ENCODE assay signal across 8 mouse cellular contexts in the genomic region with DNA sequence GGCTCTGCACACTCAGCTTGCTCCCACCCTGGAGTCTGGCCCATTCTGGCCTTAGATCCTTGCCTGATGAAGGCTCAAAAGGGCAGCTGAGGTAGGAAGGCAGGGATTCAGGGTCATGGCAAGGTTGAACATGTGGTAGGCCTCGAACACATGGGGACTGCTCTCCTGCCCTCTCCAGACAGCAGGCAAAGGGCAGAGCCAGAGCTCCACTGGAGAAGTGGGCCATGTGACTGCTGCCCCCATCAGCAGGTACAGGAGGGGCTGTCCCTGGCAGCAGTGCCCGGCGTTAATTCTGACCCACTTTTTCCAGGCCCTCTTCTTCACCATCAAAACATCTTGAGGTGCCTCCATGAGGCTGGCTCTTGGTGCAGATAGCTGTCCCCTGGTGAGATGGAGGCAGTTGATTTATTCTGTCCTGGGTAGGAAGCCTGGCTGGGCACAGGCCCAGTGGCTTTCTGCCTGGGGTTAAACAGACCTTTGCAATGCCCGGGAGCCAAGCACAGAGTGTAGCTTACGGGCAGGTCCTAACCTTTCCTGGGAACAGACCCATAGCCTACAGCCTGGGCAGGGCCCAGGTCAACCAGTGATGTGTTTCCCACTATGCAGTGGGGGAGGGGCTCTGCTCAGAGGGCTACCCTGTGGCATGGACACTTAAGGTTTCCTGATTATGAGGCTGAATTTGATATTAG. TPM values are rescaled to one million over a fixed set of nuclear protein-coding genes. Genes with fewer than 3 reads are reported as not detected.
DNase-seq lines count a peak whose midpoint lies in the region; ATAC-seq and TF ChIP-seq lines count a peak whose summit lies in the region.

No protein-coding gene starts in this region.

- no peak for ATAC-seq in G1E (ENCODE audit: extremely low read depth, insufficient number of reproducible peaks, low FRiP score, poor library complexity, severe bottlenecking)
- ATAC-seq in forebrain, embryonic 13.5 days = no peak
- ATAC-seq in limb, embryonic 13.5 days (ENCODE audit: low FRiP score, low read depth) = no peak
- ATAC-seq in stomach, postnatal 0 days (ENCODE audit: low FRiP score, low TSS enrichment) = no peak

- no peak for DNase-seq in heart, embryonic 10.5 days (ENCODE audit: low spot score)
- no peak for DNase-seq in heart, postnatal 36 days
- no peak for DNase-seq in G1E (ENCODE audit: low spot score)
- DNase-seq in stomach, postnatal 0 days (ENCODE audit: low spot score) = no peak
- DNase-seq in right cerebral cortex, adult 2 months (ENCODE audit: low spot score in 2 of 2) = no peak
- DNase-seq in lung, adult 18-20 months = no peak

- peak overlapping the region; percentile 95; the same call in 1 of the 2 replicates for H3K27ac ChIP-seq in heart, embryonic 10.5 days
- H3K27ac ChIP-seq in forebrain, embryonic 13.5 days = no peak overlapping the region
- H3K27ac ChIP-seq in limb, embryonic 13.5 days = peak overlapping the region; percentile 6; the same call in 1 of the 2 replicates
- H3K27ac ChIP-seq in stomach, postnatal 0 days (replicated peaks) = peak overlapping the region; percentile 70; the same call in 1 of the 2 replicates

- peaks cover 74% of the 10 kb centered on the region for H3K4me1 ChIP-seq in heart, embryonic 10.5 days
- peaks cover 72% of the 10 kb centered on the region for H3K4me1 ChIP-seq in G1E (ENCODE audit: insufficient read depth, low read depth, low read length)
- peaks cover 30% of the 10 kb centered on the region for H3K4me1 ChIP-seq in forebrain, embryonic 13.5 days
- H3K4me1 ChIP-seq in limb, embryonic 13.5 days = peaks cover 34% of the 10 kb centered on the region
- peaks cover 8% of the 10 kb centered on the region for H3K4me1 ChIP-seq in stomach, postnatal 0 days (replicated peaks; ENCODE audit: control insufficient read depth, insufficient read depth)

- no peak for TF ChIP-seq CTCF in G1E (IDR thresholded peaks at IDR 0.05; ENCODE audit: low read depth, low read length)
- TF ChIP-seq CTCF in stomach, postnatal 0 days (IDR thresholded peaks at IDR 0.05; ENCODE audit: low read depth) = no peak

- no peak for TF ChIP-seq EP300 in stomach, postnatal 0 days (optimal IDR thresholded peaks at IDR 0.05)

- H3K27me3 ChIP-seq in heart, embryonic 10.5 days (ENCODE audit: insufficient read depth, poor library complexity, severe bottlenecking) = no peaks in the 10 kb centered on the region
- H3K27me3 ChIP-seq in G1E (ENCODE audit: insufficient read depth, low read length) = no peaks in the 10 kb centered on the region
- no peaks in the 10 kb centered on the region for H3K27me3 ChIP-seq in forebrain, embryonic 13.5 days
- no peaks in the 10 kb centered on the region for H3K27me3 ChIP-seq in limb, embryonic 13.5 days
- H3K27me3 ChIP-seq in stomach, postnatal 0 days (ENCODE audit: control insufficient read depth, insufficient read depth, low read length) = no peaks in the 10 kb centered on the region

- peaks cover 55% of the 10 kb centered on the region for H3K36me3 ChIP-seq in heart, embryonic 10.5 days
- H3K36me3 ChIP-seq in G1E (replicated peaks) = peaks cover 67% of the 10 kb centered on the region
- H3K36me3 ChIP-seq in forebrain, embryonic 13.5 days (ENCODE audit: poor library complexity, severe bottlenecking) = peaks cover 46% of the 10 kb centered on the region
- peaks cover 53% of the 10 kb centered on the region for H3K36me3 ChIP-seq in limb, embryonic 13.5 days
- H3K36me3 ChIP-seq in stomach, postnatal 0 days (ENCODE audit: control insufficient read depth, insufficient read depth, low read length) = peaks cover 14% of the 10 kb centered on the region

- peak overlapping the region; percentile 82 for H3K4me2 ChIP-seq in forebrain, embryonic 13.5 days
- H3K4me2 ChIP-seq in limb, embryonic 13.5 days (replicated peaks) = peak overlapping the region; percentile 98
- H3K4me2 ChIP-seq in stomach, postnatal 0 days (replicated peaks; ENCODE audit: low read depth) = peak overlapping the region; percentile 83

- H3K4me3 ChIP-seq in heart, embryonic 10.5 days = peak overlapping the region; percentile 74
- peak overlapping the region; percentile 84 for H3K4me3 ChIP-seq in G1E (ENCODE audit: low read depth, low read length)
- peak overlapping the region; percentile 70; the same call in 1 of the 2 replicates for H3K4me3 ChIP-seq in forebrain, embryonic 13.5 days
- H3K4me3 ChIP-seq in limb, embryonic 13.5 days = peak overlapping the region; percentile 78
- H3K4me3 ChIP-seq in stomach, postnatal 0 days (ENCODE audit: low read depth, low read length) = peak overlapping the region; percentile 13; the same call in 1 of the 2 replicates

- peak overlapping the region; percentile 89 for H3K9ac ChIP-seq in forebrain, embryonic 13.5 days
- peak overlapping the region; percentile 90 for H3K9ac ChIP-seq in limb, embryonic 13.5 days
- H3K9ac ChIP-seq in stomach, postnatal 0 days (ENCODE audit: low read length) = peak overlapping the region; percentile 47; the same call in 1 of the 2 replicates

- H3K9me3 ChIP-seq in heart, embryonic 10.5 days = no peaks in the 10 kb centered on the region
- H3K9me3 ChIP-seq in G1E (replicated peaks) = no peaks in the 10 kb centered on the region
- H3K9me3 ChIP-seq in forebrain, embryonic 13.5 days (replicated peaks) = no peaks in the 10 kb centered on the region
- H3K9me3 ChIP-seq in limb, embryonic 13.5 days = no peaks in the 10 kb centered on the region
- H3K9me3 ChIP-seq in stomach, postnatal 0 days (ENCODE audit: control insufficient read depth, low read length) = no peaks in the 10 kb centered on the region

- WGBS in heart, embryonic 10.5 days = 78% methylated on average over 5 of the region's 5 CpGs
- WGBS in forebrain, embryonic 13.5 days = 86% methylated on average over 5 of the region's 5 CpGs
- WGBS in limb, embryonic 13.5 days = 83% methylated on average over 5 of the region's 5 CpGs
- 53% methylated on average over 5 of the region's 5 CpGs for WGBS in stomach, postnatal 0 days

- intact Hi-C loops in heart, postnatal 36 days (cut with DNase I) = no loop called here

RNA-seq across cellular contexts. Expression of gene Bsg, which starts 2.3 kb away (rescaled TPM):
- 1,251 and 1,319 TPM in 2 replicates for polyA plus RNA-seq in heart, embryonic 10.5 days (2016; fragmentation: Nextera tagmentation; extraction: Ambion mirVana)
- 1,000 to 10,000 TPM; 1,389 to 1,395 TPM for total RNA-seq in heart, postnatal 36 days (2021)
- 742 and 832 TPM in 2 replicates for total RNA-seq in G1E (2014; fragmentation: Nextera tagmentation)
- total RNA-seq in G1E (2017) = 308 and 330 TPM in 2 replicates
- 872 and 1,137 TPM in 2 replicates for polyA plus RNA-seq in G1E (2012)
- 489 and 502 TPM in 2 replicates for polyA plus RNA-seq in forebrain, embryonic 13.5 days (2015; fragmentation: Nextera tagmentation; extraction: Ambion mirVana)
- 761 and 775 TPM in 2 replicates for polyA plus RNA-seq in limb, embryonic 13.5 days (2015; fragmentation: Nextera tagmentation; extraction: Ambion mirVana)
- polyA plus RNA-seq in stomach, postnatal 0 days (2015; fragmentation: Nextera tagmentation; extraction: Ambion mirVana) = 1,012 and 1,042 TPM in 2 replicates

RNA-seq across cellular contexts. Expression of gene Hcn2, which starts 9.9 kb away (rescaled TPM):
- polyA plus RNA-seq in heart, embryonic 10.5 days (2016; fragmentation: Nextera tagmentation; extraction: Ambion mirVana) = not detected in 2 replicates
- 10 to 100 TPM; 20.0 to 26.8 TPM for total RNA-seq in heart, postnatal 36 days (2021)
- total RNA-seq in G1E (2014; fragmentation: Nextera tagmentation) = 0.29 TPM in 1 of 2 replicates, not detected in the other
- 0.11 and 0.17 TPM in 2 replicates for total RNA-seq in G1E (2017)
- polyA plus RNA-seq in G1E (2012) = 0.27 and 0.47 TPM in 2 replicates
- polyA plus RNA-seq in forebrain, embryonic 13.5 days (2015; fragmentation: Nextera tagmentation; extraction: Ambion mirVana) = 0.06 and 0.10 TPM in 2 replicates
- polyA plus RNA-seq in limb, embryonic 13.5 days (2015; fragmentation: Nextera tagmentation; extraction: Ambion mirVana) = not detected in 2 replicates
- polyA plus RNA-seq in stomach, postnatal 0 days (2015; fragmentation: Nextera tagmentation; extraction: Ambion mirVana) = 0.28 and 0.38 TPM in 2 replicates

RNA-seq across cellular contexts. Expression of gene Gzmm, which starts 17.7 kb away (rescaled TPM):
- polyA plus RNA-seq in heart, embryonic 10.5 days (2016; fragmentation: Nextera tagmentation; extraction: Ambion mirVana) = 0.46 and 0.54 TPM in 2 replicates
- 1 to 10 TPM; 6.5 to 8.4 TPM for total RNA-seq in heart, postnatal 36 days (2021)
- not detected in 2 replicates for total RNA-seq in G1E (2014; fragmentation: Nextera tagmentation)
- 0.33 and 0.46 TPM in 2 replicates for total RNA-seq in G1E (2017)
- 0.19 and 0.28 TPM in 2 replicates for polyA plus RNA-seq in G1E (2012)
- polyA plus RNA-seq in forebrain, embryonic 13.5 days (2015; fragmentation: Nextera tagmentation; extraction: Ambion mirVana) = 1.3 and 1.4 TPM in 2 replicates
- 0.83 and 0.92 TPM in 2 replicates for polyA plus RNA-seq in limb, embryonic 13.5 days (2015; fragmentation: Nextera tagmentation; extraction: Ambion mirVana)
- 0.62 and 0.83 TPM in 2 replicates for polyA plus RNA-seq in stomach, postnatal 0 days (2015; fragmentation: Nextera tagmentation; extraction: Ambion mirVana)

RNA-seq across cellular contexts. Expression of gene Cdc34, which starts 24.6 kb away (rescaled TPM):
- polyA plus RNA-seq in heart, embryonic 10.5 days (2016; fragmentation: Nextera tagmentation; extraction: Ambion mirVana) = 188 and 215 TPM in 2 replicates
- total RNA-seq in heart, postnatal 36 days (2021) = 100 to 1,000 TPM; 178 to 198 TPM
- total RNA-seq in G1E (2014; fragmentation: Nextera tagmentation) (81.7 and 86.7 TPM in 2 replicates), G1E (2017) (132 and 136 TPM in 2 replicates)
- polyA plus RNA-seq in G1E (2012) = 492 and 603 TPM in 2 replicates
- 101 and 109 TPM in 2 replicates for polyA plus RNA-seq in forebrain, embryonic 13.5 days (2015; fragmentation: Nextera tagmentation; extraction: Ambion mirVana)
- 116 and 123 TPM in 2 replicates for polyA plus RNA-seq in limb, embryonic 13.5 days (2015; fragmentation: Nextera tagmentation; extraction: Ambion mirVana)
- polyA plus RNA-seq in stomach, postnatal 0 days (2015; fragmentation: Nextera tagmentation; extraction: Ambion mirVana) = 85.3 and 86.9 TPM in 2 replicates

RNA-seq across cellular contexts. Expression of gene Tpgs1, which starts 37.4 kb away (rescaled TPM):
- polyA plus RNA-seq in heart, embryonic 10.5 days (2016; fragmentation: Nextera tagmentation; extraction: Ambion mirVana) = 52.3 and 59.4 TPM in 2 replicates
- total RNA-seq in heart, postnatal 36 days (2021) = 10 to 100 TPM; 18.1 to 19.9 TPM
- total RNA-seq in G1E (2014; fragmentation: Nextera tagmentation) (13.9 and 20.2 TPM in 2 replicates), G1E (2017) (11.6 and 15.5 TPM in 2 replicates)
- 78.0 and 91.9 TPM in 2 replicates for polyA plus RNA-seq in G1E (2012)
- polyA plus RNA-seq in forebrain, embryonic 13.5 days (2015; fragmentation: Nextera tagmentation; extraction: Ambion mirVana) = 67.8 and 73.0 TPM in 2 replicates
- 62.0 and 65.9 TPM in 2 replicates for polyA plus RNA-seq in limb, embryonic 13.5 days (2015; fragmentation: Nextera tagmentation; extraction: Ambion mirVana)
- polyA plus RNA-seq in stomach, postnatal 0 days (2015; fragmentation: Nextera tagmentation; extraction: Ambion mirVana) = 50.3 and 51.0 TPM in 2 replicates

Comparison
In these comparisons a context has a peak if more than half of its experiments do, and no peak if none do; other contexts are left out.
1. H3K4me3 ChIP-seq: peak in every context shown above with its lines; median percentile 84 in G1E; 78 in limb, embryonic 13.5 days; 74 in heart, embryonic 10.5 days; 70 in forebrain, embryonic 13.5 days; 13 in stomach, postnatal 0 days.